Mouse (Mus musculus): ENCODE results near the gene Tars2.
"Not testable (repeated sequence)": the region's sequence is repeated elsewhere in the genome, so short reads cannot be mapped to it uniquely, and the experiment has no call there.

Gene Tars2

DNA sequence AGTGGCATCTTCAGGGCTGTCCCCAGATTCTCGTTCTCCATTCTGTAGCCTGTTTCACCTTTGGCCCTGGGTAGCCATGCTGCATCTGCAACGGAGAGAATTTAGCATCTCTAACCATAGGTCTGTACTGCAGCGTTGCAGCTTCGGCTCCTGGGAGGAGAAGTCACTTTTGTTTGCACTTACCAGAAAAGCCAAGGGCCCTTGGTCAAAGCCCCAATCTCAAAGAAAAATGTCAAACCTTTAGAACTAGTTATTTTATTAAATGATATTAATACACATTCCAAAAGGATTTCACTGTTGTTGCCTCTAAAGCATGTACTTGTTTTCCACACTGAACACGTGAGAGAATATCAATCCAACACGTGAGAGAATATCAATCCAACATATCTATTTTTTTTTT, at the start of gene Tars2:
TSS of gene Tars2 (minus strand) at position 101 of the 400 bp plus-strand sequence.
- DNase-seq (ENCODE audit: low read depth, low spot score) = no peak

- DNase-seq (ENCODE audit: low read depth, low spot score) = no peak
These were observed 48.4 kb upstream of the Tars2 start for GRCm38 (mm10) chr3:95808384-95808783.

DNA sequence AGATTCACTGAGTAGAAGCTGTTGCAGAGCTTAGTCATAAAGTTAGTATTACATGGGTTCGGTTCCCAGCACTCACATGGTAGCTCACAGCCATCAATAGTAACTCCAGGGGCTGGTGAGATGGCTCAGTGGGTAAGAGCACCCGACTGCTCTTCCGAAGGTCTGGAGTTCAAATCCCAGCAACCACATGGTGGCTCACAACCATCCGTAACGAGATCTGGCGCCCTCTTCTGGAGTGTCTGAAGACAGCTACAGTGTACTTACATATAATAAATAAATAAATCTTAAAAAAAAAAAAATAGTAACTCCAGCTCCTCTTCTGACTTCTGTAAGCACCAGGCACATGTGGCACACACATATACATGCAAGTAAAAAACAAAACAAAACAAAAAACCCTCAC, 47.6 kb upstream of the Tars2 start:
- DNase-seq (ENCODE audit: low read depth, low spot score) = not testable (repeated sequence)

- DNase-seq (ENCODE audit: low read depth, low spot score) = no peak
These were observed 46.7 kb upstream of the Tars2 start for GRCm38 (mm10) chr3:95806677-95807076.

- DNase-seq (ENCODE audit: low read depth, low spot score) = no peak
These were observed 43.8 kb upstream of the Tars2 start for GRCm38 (mm10) chr3:95803851-95804250.

- DNase-seq (ENCODE audit: low read depth, low spot score) = no peak
These were observed 38.8 kb upstream of the Tars2 start for GRCm38 (mm10) chr3:95798756-95799155.

GRCm38 (mm10) chr3:95794299-95794698, 34.3 kb upstream of the Tars2 start:
- DNase-seq (ENCODE audit: low read depth, low spot score) = no peak

DNA sequence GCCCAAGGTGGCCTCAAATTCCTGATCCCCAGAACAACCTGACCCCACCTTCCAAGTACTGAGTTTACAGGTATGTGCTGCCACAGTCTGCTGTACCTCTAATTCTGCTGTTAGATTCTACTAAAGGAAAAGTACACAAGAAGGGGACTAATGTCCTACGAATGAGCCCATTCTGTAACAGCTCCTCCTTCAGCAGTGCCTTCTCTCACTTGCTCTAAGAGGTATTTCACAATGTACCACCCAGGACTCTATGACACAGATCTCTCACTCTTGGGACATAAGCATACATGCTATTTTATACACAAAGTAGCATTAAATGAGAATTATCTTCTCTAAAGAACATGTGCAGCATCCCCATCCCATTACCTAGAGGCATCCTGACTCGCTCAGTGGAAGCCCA, 33.7 kb upstream of the Tars2 start:
- DNase-seq (ENCODE audit: low read depth, low spot score) = no peak

DNA sequence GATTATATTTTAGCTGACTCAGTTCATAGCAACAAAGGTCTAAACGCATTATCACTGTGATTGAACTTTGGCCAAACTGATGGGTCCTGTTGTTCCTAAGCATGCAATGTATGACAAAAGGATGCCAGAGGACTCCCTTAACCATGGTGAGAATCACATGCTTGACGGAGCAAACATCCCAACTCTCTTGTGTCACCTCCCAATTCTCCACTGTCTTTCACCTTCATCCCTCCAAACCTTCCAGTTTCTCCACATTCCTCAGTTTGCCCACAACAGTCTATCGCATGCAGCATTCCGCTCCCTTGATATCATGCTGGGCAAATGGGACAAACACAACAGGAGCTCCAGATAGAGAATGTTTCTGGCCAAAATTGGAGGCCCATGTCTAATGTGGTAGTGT, 25.5 kb upstream of the Tars2 start:
- no peak for DNase-seq (ENCODE audit: low read depth, low spot score)

DNA sequence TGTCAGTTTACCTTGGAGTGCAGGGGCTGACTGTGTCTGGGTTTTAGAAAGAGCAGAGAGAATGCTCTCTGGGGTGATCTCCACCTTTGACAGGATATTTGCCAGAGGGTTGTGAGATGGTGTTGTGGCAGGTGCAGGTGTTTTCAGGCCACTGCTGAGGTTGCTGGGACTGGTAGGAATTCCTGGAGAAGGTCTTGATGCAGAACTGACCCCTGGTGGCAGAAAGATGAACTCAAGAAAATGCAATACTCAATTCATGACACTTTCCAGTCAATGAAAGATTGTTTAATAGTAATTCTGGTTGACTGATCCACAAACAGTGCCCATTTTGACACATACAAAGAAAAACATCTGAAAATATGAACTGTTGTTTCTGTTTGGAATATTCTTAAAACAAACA, 12.0 kb upstream of the Tars2 start:
- peak; percentile 72 for DNase-seq (ENCODE audit: low read depth, low spot score)

- no peak for DNase-seq (ENCODE audit: low read depth, low spot score)
These were observed 5.5 kb upstream of the Tars2 start for GRCm38 (mm10) chr3:95765534-95765933.

DNA sequence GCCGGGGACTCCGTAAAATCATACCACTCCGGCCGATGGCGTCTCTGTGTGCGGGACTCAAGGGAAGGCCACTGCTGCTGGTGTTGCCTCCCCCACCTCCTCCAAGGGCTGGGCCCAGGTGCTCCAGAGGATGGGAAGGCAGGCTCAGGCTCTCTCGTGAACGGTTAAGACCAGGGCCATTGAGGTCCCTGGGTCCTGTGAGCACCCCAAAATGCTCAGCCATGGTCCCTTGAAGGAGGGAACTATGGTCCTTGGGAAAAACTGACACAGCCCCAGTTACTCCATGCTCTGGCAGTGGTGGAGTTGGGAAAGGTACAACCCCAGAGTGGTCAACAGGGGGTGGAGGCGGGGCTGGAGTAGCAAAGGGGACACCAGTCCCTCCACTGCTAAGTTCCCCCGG, 3.8 kb upstream of the Tars2 start:
- DNase-seq (ENCODE audit: low read depth, low spot score) = no peak

GRCm38 (mm10) chr3:95762961-95763360, 3.0 kb upstream of the Tars2 start:
- DNase-seq (ENCODE audit: low read depth, low spot score) = no peak

DNA sequence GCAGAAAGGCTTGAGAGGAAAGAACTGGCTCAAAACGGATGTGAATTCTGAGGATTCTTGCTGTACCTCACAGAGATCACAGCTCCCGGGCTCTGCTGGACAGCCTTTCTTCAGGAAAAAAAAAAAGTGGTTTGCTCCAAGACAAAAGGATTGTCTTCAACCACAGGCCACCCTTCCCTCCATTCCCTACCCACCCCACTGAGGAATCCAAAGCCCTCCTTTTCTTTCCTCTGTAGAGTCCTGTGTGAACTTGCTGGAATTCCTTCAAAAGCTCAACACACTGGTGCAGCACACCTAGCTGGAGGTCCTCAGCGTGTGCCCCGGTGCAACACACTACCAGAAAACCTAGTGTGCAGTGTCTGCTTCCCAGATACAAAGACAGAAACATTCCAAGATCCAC, 1.8 kb upstream of the Tars2 start:
- DNase-seq (ENCODE audit: low read depth, low spot score) = no peak

- DNase-seq (ENCODE audit: low read depth, low spot score) = no peak
These were observed 650 bp upstream of the Tars2 start for GRCm38 (mm10) chr3:95760656-95761055.

GRCm38 (mm10) chr3:95758467-95759218, 1.4 kb downstream of the Tars2 start:
- DNase-seq (ENCODE audit: low read depth, low spot score) = no peak

DNA sequence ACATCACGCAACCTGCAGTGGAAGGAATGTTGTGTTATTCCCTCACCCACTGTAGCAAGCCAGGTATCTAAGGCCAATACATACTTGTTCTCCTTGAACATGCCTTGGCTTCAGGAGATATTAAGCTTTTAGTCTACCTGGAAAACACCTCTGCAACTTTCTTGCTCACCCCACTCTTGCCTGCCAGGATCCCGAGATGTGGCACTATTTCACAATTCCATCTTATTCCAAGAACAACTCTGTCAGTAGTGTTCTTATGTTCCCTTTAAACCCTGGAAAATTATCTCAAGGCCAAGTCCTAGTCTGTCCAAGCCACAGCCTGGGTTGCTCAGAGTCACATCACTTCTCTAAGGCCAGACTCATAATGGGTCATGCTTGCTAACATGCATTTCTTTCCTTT, 3.2 kb downstream of the Tars2 start:
- no peak for DNase-seq (ENCODE audit: low read depth, low spot score)

GRCm38 (mm10) chr3:95754345-95755206, 5.4 kb downstream of the Tars2 start:
- peak; percentile 98 for DNase-seq (ENCODE audit: low read depth, low spot score)

- no peak for DNase-seq (ENCODE audit: low read depth, low spot score)
These were observed 7.1 kb downstream of the Tars2 start for GRCm38 (mm10) chr3:95752935-95753334.

- no peak for DNase-seq (ENCODE audit: low read depth, low spot score)
These were observed 19.6 kb downstream of the Tars2 start for GRCm38 (mm10) chr3:95740406-95740805.

GRCm38 (mm10) chr3:95739353-95740104, 20.5 kb downstream of the Tars2 start, which contains the start of gene Ecm1:
Gene Ecm1 (minus strand): TSS chr3:95739569.
- DNase-seq (ENCODE audit: low read depth, low spot score) = peak; percentile 91

DNA sequence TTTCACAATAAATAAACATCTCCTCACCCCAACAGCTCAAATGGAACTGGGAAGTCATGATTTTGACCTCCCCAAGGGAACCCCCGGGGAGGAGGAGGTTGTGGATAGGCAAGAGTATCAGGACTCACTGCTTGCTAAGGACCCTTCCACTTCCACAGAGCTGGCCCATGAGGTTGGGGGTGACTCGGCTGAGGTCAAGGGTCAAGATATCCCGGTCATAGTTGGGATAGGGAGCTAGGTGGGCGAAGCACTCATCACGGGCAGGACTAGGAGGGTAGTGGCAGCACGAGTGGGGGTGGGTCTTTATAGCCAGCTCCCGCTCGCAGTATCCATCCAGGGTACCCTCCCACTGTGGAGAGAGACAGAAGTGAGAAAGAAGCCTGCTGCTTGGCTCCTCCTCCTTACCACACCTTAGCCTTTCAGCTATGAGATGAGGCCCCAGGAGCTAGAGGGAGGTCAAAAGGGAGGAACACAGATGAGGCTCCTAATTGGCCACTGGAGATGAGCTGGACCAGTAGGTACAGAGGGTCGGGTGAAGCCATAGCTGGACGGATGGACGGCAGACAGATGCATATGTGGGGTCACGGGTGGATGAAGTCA, 24.8 kb downstream of the Tars2 start:
- no peak for DNase-seq (ENCODE audit: low read depth, low spot score)
